Mouse (Mus musculus) ovary, postnatal 14 days (tissue): Measurements from ENCODE around the gene Cdh10.

Experiments used
- DNase-seq: peaks from one replicate; pipeline ENCODE4 v3.0.0; 2022; ENCODE audit warnings: low spot score

The Cdh10 gene

GRCm38 (mm10) chr15:18818185-18818973, at the start of gene Cdh10:
Gene Cdh10, plus strand, starts transcription at chr15:18818947.
- DNase-seq = peak; percentile 13

- DNase-seq = no peak
These were observed 9.5 kb upstream of the Cdh10 start for GRCm38 (mm10) chr15:18809148-18809827.

- no peak for DNase-seq
These were observed 1.0 kb upstream of the Cdh10 start for GRCm38 (mm10) chr15:18817707-18818106.

- DNase-seq = no peak
These were observed 1.5 kb downstream of the Cdh10 start for GRCm38 (mm10) chr15:18820226-18820625.

- DNase-seq = peak; percentile 82
These were observed 2.5 kb downstream of the Cdh10 start for GRCm38 (mm10) chr15:18821114-18821756.

GRCm38 (mm10) chr15:18823420-18823819, 4.7 kb downstream of the Cdh10 start:
- no peak for DNase-seq

GRCm38 (mm10) chr15:18832263-18832662, 13.5 kb downstream of the Cdh10 start:
- peak; percentile 16 for DNase-seq

GRCm38 (mm10) chr15:18841769-18842168, 23.0 kb downstream of the Cdh10 start:
- DNase-seq = no peak

- no peak for DNase-seq
These were observed 26.1 kb downstream of the Cdh10 start for GRCm38 (mm10) chr15:18844807-18845206.

GRCm38 (mm10) chr15:18850497-18850896, 31.8 kb downstream of the Cdh10 start:
- no peak for DNase-seq

- DNase-seq = no peak
These were observed 39.4 kb downstream of the Cdh10 start for GRCm38 (mm10) chr15:18858135-18858534.

GRCm38 (mm10) chr15:18869871-18870270, 51.1 kb downstream of the Cdh10 start:
- no peak for DNase-seq

- DNase-seq = no peak
These were observed 62.7 kb downstream of the Cdh10 start for GRCm38 (mm10) chr15:18881467-18881866.

- no peak for DNase-seq
These were observed 67.9 kb downstream of the Cdh10 start for GRCm38 (mm10) chr15:18886673-18887072.

- no peak for DNase-seq
These were observed 70.2 kb downstream of the Cdh10 start for GRCm38 (mm10) chr15:18888912-18889311.

GRCm38 (mm10) chr15:18890358-18890757, 71.6 kb downstream of the Cdh10 start:
- no peak for DNase-seq

- DNase-seq = no peak
These were observed 82.0 kb downstream of the Cdh10 start for GRCm38 (mm10) chr15:18900776-18901175.

- DNase-seq = no peak
These were observed 85.4 kb downstream of the Cdh10 start for GRCm38 (mm10) chr15:18904131-18904530.

GRCm38 (mm10) chr15:18910612-18911011, 91.9 kb downstream of the Cdh10 start:
- no peak for DNase-seq

- DNase-seq = no peak
These were observed 106.8 kb downstream of the Cdh10 start for GRCm38 (mm10) chr15:18925392-18926117.

GRCm38 (mm10) chr15:18926964-18927363, 108.2 kb downstream of the Cdh10 start:
- DNase-seq = no peak

- no peak for DNase-seq
These were observed 133.5 kb downstream of the Cdh10 start for GRCm38 (mm10) chr15:18952266-18952665.
